Mouse (Mus musculus) c-Kit-positive CD71-positive TER-119-negative erythroid progenitor cells, embryonic 14.5 days (primary cell): ENCODE results near the gene Pprc1.

Source experiments
- DNase-seq: peaks from one replicate; pipeline ENCODE4 v3.0.0-alpha.2; 2013; ENCODE audit warnings: low read depth

Pprc1 gene

DNA sequence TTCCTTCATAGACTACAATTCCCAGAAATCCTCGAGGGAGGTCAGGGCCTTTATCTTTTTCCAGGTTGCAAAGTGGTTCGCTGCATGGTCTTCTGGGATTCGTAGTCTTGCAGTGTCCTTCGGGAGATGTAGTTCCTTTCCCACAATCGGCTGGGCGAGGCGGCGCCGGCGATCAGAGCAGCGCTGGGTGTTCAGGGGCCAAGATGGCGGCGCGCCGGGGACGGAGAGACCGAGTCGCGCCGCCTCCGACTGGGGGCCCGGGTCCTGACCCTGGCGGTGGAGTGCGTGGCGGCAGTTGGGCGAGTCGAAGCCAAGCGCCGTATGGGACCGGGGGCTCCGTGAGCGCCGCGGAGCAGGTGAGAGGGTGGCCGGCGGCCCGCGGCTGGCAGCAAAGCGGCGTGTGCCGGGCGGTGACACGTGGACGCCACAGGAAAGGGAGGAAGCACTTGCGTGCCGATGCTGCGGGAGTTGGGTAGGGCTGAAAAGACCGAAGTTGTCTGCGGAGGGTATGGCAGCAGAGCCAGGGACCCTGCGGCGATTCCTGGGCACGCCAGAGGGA is 11.8 kb downstream of the Pprc1 start:
- peak; percentile 93 for DNase-seq

DNA sequence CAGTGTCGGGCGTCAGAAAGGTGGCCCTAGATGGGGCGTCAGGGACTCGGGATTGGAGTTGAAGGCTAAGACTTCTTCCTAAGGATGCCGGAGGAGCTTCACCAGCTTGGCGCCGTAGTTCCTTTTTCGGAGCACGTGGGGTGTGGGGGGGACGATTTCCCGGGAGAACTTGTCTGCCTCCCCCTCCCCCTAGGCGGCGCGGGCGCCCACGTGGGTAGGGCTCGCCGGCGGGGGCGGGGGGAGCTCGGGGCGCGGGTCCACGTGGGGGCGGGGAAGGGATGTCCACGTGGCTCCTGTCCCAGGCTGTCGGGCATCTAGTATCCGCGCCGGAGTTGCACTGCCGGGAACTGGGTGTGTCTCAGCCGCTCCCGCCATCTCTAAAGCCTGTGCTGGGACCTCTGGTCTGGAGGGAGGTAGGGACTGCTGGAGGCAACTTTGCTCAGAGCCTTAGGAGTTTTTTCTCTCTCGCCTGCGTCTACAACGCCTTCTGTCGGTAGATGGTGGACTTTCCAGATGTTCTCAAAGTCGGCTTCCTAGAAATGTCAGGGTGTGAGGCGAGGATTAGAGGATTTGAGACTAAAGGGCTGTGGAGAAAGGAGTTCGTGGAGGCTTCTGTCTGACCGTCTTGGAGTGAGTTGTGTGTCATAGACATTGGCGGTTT is 12.4 kb downstream of the Pprc1 start:
- peak; percentile 63 for DNase-seq

- DNase-seq: no peak
Measured at GRCm38 (mm10) chr19:46058466-46058865, 13.8 kb downstream of the Pprc1 start.

- DNase-seq: peak; percentile 56
Measured at GRCm38 (mm10) chr19:46060845-46061244, 16.2 kb downstream of the Pprc1 start.

DNA sequence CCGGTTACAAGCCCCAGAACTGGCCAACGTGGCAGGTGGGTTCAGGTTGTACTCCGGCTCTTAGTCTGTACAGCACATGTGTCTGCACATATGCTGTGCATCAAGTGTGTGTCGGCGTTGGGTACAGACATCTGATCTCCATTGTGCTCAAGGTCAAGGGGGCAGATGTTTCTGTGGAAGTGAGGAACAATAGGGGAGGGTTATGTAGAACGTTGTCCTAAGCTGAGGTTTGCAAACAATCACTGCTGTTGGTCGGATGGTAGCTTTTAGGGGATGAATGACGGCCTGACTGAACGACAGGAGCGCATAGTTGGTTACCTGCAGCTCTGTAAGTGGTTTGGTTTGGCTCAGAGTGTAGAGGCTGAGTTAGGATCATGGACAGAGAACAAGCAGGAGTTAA is 23.4 kb downstream of the Pprc1 start:
- no peak for DNase-seq

- DNase-seq: no peak
Measured at GRCm38 (mm10) chr19:46073285-46073684, 28.6 kb downstream of the Pprc1 start.

GRCm38 (mm10) chr19:46074266-46074665 is 29.6 kb downstream of the Pprc1 start:
- DNase-seq: peak; percentile 50

- DNase-seq: peak; percentile 98
Measured at GRCm38 (mm10) chr19:46075616-46076607, 31.2 kb downstream of the Pprc1 start, which contains the start of gene Nolc1. TSS of gene Nolc1 (plus strand) at chr19:46075863.

DNA sequence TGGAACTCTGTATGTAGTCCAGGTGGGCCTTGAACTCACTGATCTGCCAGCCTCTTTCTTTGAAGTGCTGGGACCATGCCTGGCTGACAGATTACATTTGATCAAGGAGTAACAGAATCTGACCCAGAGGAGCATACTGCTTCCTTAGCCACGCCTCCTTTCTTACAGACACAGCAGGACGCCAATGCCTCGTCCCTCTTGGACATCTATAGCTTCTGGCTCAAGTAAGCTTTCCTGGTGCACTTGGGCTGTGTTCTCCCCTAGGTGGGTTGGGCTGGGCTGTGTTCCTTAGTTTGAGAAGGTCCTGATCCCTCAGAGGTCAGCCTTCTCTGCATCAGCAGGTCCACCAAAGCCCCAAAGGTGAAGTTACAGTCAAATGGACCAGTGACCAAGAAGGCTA is 33.8 kb downstream of the Pprc1 start:
- no peak for DNase-seq

DNA sequence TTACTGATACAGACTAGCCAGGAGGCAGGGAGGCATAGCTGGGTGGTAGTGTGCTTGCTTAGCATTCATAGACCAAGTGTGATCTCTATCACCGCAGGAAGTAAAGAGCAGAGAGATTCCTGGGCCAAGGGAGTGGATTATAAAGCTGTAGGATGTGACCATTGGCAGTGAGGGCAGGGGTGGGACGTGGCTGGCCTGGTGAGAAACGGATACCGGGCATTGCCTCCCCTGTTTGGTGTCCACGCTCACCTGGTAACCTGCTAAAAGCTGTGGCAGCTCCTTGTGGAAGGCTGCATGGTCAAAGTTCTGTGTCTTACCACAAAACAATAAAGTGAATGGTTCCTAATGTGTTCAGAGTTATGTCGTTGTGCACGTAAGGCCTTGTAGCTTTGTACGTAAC is 40.5 kb downstream of the Pprc1 start:
- DNase-seq: no peak

GRCm38 (mm10) chr19:46086337-46086736 is 41.7 kb downstream of the Pprc1 start:
- DNase-seq: peak; percentile 77

GRCm38 (mm10) chr19:46087871-46088270 is 43.2 kb downstream of the Pprc1 start:
- DNase-seq: no peak

DNA sequence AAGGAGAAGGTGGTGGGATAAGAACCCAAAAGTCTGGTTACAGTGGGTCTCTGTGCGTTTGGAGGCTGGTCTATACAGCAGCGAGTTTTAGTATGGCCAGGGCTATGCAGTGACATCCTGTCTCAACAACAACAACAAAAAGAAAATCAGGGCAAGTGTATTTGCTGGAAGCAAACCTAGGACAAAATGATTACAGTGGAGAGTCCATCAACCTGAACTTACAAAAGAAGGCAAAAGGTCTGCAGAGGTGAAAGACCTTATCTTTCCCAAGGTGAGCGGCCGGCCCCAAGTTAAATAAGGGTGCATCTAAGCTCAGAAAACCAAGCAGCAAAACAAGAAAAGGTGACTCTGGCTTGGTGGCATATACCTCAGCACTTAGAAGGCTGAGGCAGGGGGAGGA is 47.0 kb downstream of the Pprc1 start:
- no peak for DNase-seq

DNA sequence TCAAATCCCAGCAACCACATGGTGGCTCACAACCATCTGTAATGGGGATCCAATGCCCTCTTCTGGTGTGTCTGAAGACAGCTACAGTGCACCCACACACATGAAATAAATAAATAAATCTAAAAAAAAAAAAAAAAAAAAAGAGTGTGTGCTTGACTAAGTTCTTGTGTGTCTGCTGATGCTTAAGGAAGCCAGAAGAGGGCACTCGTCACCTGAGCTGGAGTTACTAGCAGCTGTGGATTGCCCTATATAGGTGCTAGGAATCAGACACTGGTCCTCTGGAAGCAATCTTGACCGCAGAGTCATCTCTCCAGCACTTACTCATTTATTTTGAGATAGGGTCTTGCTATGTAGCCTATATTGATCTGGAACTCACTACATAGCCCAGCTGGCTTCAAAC is 49.5 kb downstream of the Pprc1 start:
- no peak for DNase-seq

- no peak for DNase-seq
Measured at GRCm38 (mm10) chr19:46095291-46095690, 50.6 kb downstream of the Pprc1 start.

DNA sequence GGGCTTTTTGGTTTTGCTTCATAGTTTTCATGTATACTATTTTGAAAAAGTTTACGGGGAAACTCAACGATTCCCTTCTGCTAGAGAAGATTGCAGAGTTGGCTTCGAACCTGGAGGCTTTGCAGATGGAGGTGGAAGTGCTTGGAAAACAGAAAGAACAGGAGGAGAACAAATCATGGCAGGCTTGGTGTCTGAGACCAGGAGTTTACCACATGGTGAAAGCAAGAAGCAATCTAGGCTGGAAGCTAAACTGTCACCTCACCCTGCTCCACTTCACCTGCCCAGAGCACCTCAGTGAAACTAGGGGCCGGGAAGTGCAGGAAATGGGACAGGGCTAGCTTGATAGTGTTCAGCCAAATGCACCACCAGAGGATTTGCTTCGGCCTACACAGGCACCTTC is 51.7 kb downstream of the Pprc1 start:
- no peak for DNase-seq

GRCm38 (mm10) chr19:46099561-46099960 is 54.9 kb downstream of the Pprc1 start:
- no peak for DNase-seq

DNA sequence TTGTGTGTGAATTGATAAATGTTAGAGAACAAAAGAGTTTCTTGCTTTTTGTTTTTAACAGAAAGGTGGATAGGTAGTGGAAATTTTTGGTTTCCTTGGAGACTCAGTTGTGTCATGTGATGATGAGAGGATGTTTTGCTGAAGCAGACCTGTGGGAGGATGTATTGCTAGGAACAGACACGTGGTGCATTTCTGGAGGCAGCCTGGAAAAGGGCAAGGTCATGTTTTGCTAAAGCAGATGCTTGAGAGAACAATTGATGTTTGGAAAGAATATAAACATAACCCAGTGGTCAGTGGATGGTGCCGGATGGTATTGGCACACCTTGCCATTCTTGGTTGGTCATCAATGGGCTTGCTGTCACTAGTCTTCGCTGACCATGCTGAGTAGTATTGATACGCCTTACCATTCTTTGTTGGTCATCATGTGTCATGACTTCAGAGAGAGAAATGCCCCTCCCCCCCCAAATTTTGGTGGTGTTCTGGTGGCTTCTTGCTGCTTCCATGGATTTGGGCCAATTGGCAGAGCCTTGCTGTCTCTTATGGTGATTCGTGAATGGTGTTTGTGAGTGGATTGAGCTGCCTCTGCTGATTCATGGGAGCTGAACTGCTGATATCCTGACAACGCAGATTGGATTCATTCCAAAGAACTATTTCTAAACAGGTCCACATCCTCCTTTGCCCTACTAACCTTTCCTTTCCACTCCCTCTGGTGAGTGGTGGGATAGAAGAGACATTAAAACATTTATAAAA is 58.9 kb downstream of the Pprc1 start:
- no peak for DNase-seq

GRCm38 (mm10) chr19:46104187-46104557 is 59.5 kb downstream of the Pprc1 start:
- DNase-seq: no peak

DNA sequence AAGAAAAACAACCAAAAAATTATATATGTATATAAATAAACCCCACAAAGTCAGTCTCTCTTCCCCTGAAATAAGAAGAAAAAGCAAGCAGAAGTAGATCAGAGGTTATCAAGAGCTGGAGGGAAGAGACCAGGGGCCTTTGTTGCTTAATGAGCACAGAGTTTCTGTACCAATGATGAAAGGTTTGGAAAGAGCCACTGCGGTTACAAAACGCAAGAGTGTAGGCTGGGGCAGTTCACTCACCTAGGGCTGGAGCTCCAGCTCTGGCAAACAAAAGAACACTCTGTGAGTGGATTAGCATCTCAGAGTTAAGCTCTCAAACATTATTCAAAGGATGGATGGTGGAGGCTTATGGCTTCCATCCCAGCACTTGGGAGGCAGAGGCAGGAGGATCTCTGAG is 65.5 kb downstream of the Pprc1 start:
- DNase-seq: no peak

GRCm38 (mm10) chr19:46110781-46111180 is 66.1 kb downstream of the Pprc1 start:
- DNase-seq: no peak

DNA sequence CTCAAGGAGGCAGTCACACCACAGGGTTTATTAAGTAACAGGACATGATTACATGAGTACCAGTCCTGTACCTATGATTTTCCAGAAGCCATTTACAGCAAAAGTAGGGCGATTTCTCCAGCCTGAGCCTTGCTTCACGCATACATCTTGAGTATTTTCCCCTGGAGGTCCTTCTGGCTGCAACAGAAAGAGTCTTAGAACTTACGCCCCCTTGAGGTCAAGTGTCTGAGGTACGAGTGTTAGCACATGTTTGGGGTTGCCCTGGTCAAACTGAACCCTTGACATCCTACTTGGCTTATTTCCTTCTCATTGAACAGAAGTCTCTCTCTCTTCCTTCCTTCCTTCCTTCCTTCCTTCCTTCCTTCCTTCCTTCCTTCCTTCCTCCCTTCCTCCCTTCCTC is 69.9 kb downstream of the Pprc1 start:
- no peak for DNase-seq
